Mouse (Mus musculus) forebrain, embryonic 15.5 days (tissue): ENCODE results near the gene Tex30. TPM values are rescaled to one million over a fixed set of nuclear protein-coding genes. Genes with fewer than 3 reads are reported as not detected.
"Not testable (repeated sequence)": the region's sequence is repeated elsewhere in the genome, so short reads cannot be mapped to it uniquely, and the experiment has no call there.

Experiments
- ATAC-seq: fragments of 200-750 bp; cut with Nextera tagmentation; replicated peaks from 2 replicates; pipeline ENCODE4 v1.8.0; 2017; ENCODE audit warnings: mild to moderate bottlenecking, moderate TSS enrichment, moderate library complexity
- H3K27ac ChIP-seq: fragments of 300-500 bp; sonication (generic); replicated peaks from 2 replicates; pipeline ENCODE4 v1.5.1; 2015; ENCODE audit warnings: mild to moderate bottlenecking, inconsistent platforms
- H3K27me3 ChIP-seq: fragments of 300-500 bp; sonication (generic); 2 replicates; pipeline ENCODE4 v1.6.1; 2015; ENCODE audit warnings: inconsistent platforms
- H3K36me3 ChIP-seq: fragments of 300-500 bp; sonication (generic); 2 replicates; pipeline ENCODE4 v1.6.1; 2015; ENCODE audit warnings: mild to moderate bottlenecking, inconsistent platforms
- H3K4me1 ChIP-seq: fragments of 300-500 bp; sonication (generic); 2 replicates; pipeline ENCODE4 v1.6.1; 2015; ENCODE audit warnings: inconsistent platforms
- H3K4me2 ChIP-seq: fragments of 300-500 bp; sonication (generic); replicated peaks from 2 replicates; pipeline ENCODE4 v1.6.1; 2015; ENCODE audit warnings: mild to moderate bottlenecking, inconsistent platforms
- H3K4me3 ChIP-seq: fragments of 300-500 bp; sonication (generic); 2 replicates; pipeline ENCODE4 v1.5.1; 2015; ENCODE audit warnings: mild to moderate bottlenecking, inconsistent platforms
- H3K9ac ChIP-seq: fragments of 300-500 bp; sonication (generic); replicated peaks from 2 replicates; pipeline ENCODE4 v1.6.1; 2015; ENCODE audit warnings: mild to moderate bottlenecking, inconsistent platforms
- H3K9me3 ChIP-seq: fragments of 300-500 bp; sonication (generic); 2 replicates; pipeline ENCODE4 v1.6.1; 2016; ENCODE audit warnings: inconsistent platforms
- WGBS: fragments of 180-500 bp; shearing (Covaris S2); methylation state at CpG from one replicate; pipeline ENCODE4 v1.1.7; 2015; ENCODE audit warnings: mixed read lengths; 5-methylcytosine and 5-hydroxymethylcytosine counted together
- polyA plus RNA-seq: library from polyadenylated mRNA; unstranded; fragments of >200 nt; fragmentation: Nextera tagmentation; extraction: Ambion mirVana; gene quantifications from 2 replicates; pipeline ENCODE4 v1.2.1, GENCODE M21; 2015

The Tex30 gene
- polyA plus RNA-seq, 1 experiment from 2014 or later, result 68.3 TPM

GRCm38 (mm10) chr1:44117571-44117970, 15.3 kb upstream of the Tex30 start:
- Histone ChIP-seq H3K9me3 (no peaks in the 10 kb centered on the region), H3K4me3 (peak overlapping the region; percentile 70; the same call in 1 of the 2 replicates), H3K4me2 (peak overlapping the region; percentile 87), H3K9ac (no peak overlapping the region), H3K36me3 (peaks cover 25% of the 10 kb centered on the region), H3K27me3 (no peaks in the 10 kb centered on the region), H3K4me1 (peaks cover 31% of the 10 kb centered on the region), H3K27ac (no peak overlapping the region)
- ATAC-seq, result no peak

- Histone ChIP-seq H3K4me1 (peaks cover 14% of the 10 kb centered on the region), H3K27ac (no peak overlapping the region), H3K4me3 (peak overlapping the region; percentile 99), H3K9me3 (no peaks in the 10 kb centered on the region), H3K36me3 (peaks cover 21% of the 10 kb centered on the region), H3K9ac (peak overlapping the region; percentile 56; the same call in 1 of the 2 replicates), H3K4me2 (peak overlapping the region; percentile 65), H3K27me3 (no peaks in the 10 kb centered on the region)
- ATAC-seq, result peak; percentile 23; the same call in 1 of the 2 replicates
- WGBS, result 8% methylated on average over 5 of the region's 5 CpGs
Observed at GRCm38 (mm10) chr1:44102939-44103338, 698 bp upstream of the Tex30 start.

- WGBS, result under 1% methylated on average over 55 of the region's 55 CpGs
- peak overlapping the region; percentile 82 for H3K9ac ChIP-seq
- H3K4me1 ChIP-seq, result peaks cover 14% of the 10 kb centered on the region
Observed at GRCm38 (mm10) chr1:44101448-44102225, 604 bp downstream of the Tex30 start.

GRCm38 (mm10) chr1:44064625-44065024, 37.6 kb downstream of the Tex30 start:
- WGBS, result 0% methylated on average over 1 of the region's 1 CpGs
- ATAC-seq, result no peak
- H3K27ac ChIP-seq, result no peak overlapping the region
- no peaks in the 10 kb centered on the region for H3K4me1 ChIP-seq
- H3K4me2 ChIP-seq, result no peak overlapping the region
- H3K9me3 ChIP-seq, result no peaks in the 10 kb centered on the region
- H3K9ac ChIP-seq, result no peak overlapping the region
- no peaks in the 10 kb centered on the region for H3K27me3 ChIP-seq
- H3K36me3 ChIP-seq, result no peaks in the 10 kb centered on the region
- no peak overlapping the region for H3K4me3 ChIP-seq

More at GRCm38 (mm10) chr1:44101448-44102225, 604 bp downstream of the Tex30 start:
- peak overlapping the region; percentile 65 for H3K4me2 ChIP-seq
- H3K4me3 ChIP-seq, result peak overlapping the region; percentile 99
- H3K27me3 ChIP-seq, result no peaks in the 10 kb centered on the region
- H3K36me3 ChIP-seq, result peaks cover 20% of the 10 kb centered on the region
- H3K27ac ChIP-seq, result peak overlapping the region; percentile 94
- peak; percentile 81 for ATAC-seq
- no peaks in the 10 kb centered on the region for H3K9me3 ChIP-seq

GRCm38 (mm10) chr1:44063439-44063838, 38.8 kb downstream of the Tex30 start:
- Histone ChIP-seq H3K36me3 (no peaks in the 10 kb centered on the region), H3K4me1 (no peaks in the 10 kb centered on the region), H3K9ac (no peak overlapping the region), H3K4me2 (no peak overlapping the region), H3K27me3 (no peaks in the 10 kb centered on the region), H3K4me3 (no peak overlapping the region), H3K9me3 (no peaks in the 10 kb centered on the region), H3K27ac (no peak overlapping the region)
- ATAC-seq, result no peak
- 95% methylated on average over 6 of the region's 6 CpGs for WGBS

- Histone ChIP-seq H3K4me2 (no peak within 1 kb of the TSS), H3K9me3 (no peaks in the 10 kb centered on the region), H3K36me3 (no peaks in the 10 kb centered on the region), H3K27me3 (no peaks in the 10 kb centered on the region), H3K4me3 (no peak within 1 kb of the TSS), H3K4me1 (no peaks in the 10 kb centered on the region), H3K27ac (no peak within 1 kb of the TSS), H3K9ac (no peak within 1 kb of the TSS)
- 96% methylated on average over 2 of the region's 2 CpGs for WGBS
- no peak for ATAC-seq
Observed at GRCm38 (mm10) chr1:44061836-44062235, 40.4 kb downstream of the Tex30 start, which contains the start of gene Gm8251. Gene Gm8251, minus strand, starts transcription at chr1:44061936.

GRCm38 (mm10) chr1:44057805-44058204, 44.4 kb downstream of the Tex30 start:
- Histone ChIP-seq H3K4me2 (no peak overlapping the region), H3K4me3 (no peak overlapping the region), H3K4me1 (no peaks in the 10 kb centered on the region), H3K9ac (no peak overlapping the region), H3K9me3 (no peaks in the 10 kb centered on the region), H3K27me3 (no peaks in the 10 kb centered on the region), H3K36me3 (no peaks in the 10 kb centered on the region), H3K27ac (no peak overlapping the region)
- ATAC-seq, result no peak
- 88% methylated on average over 3 of the region's 3 CpGs for WGBS

- Histone ChIP-seq H3K4me1 (no peaks in the 10 kb centered on the region), H3K36me3 (no peaks in the 10 kb centered on the region), H3K27ac (no peak overlapping the region), H3K27me3 (no peaks in the 10 kb centered on the region), H3K9me3 (no peaks in the 10 kb centered on the region), H3K4me2 (no peak overlapping the region), H3K4me3 (no peak overlapping the region), H3K9ac (no peak overlapping the region)
- WGBS, result 82% methylated on average over 2 of the region's 2 CpGs
- no peak for ATAC-seq
Observed at GRCm38 (mm10) chr1:44046556-44046955, 55.7 kb downstream of the Tex30 start.

GRCm38 (mm10) chr1:44045689-44046088, 56.6 kb downstream of the Tex30 start:
- H3K9ac ChIP-seq, H3K36me3 ChIP-seq, ATAC-seq, H3K27ac ChIP-seq, H3K4me3 ChIP-seq, H3K9me3 ChIP-seq, H3K4me2 ChIP-seq, H3K4me1 ChIP-seq, H3K27me3 ChIP-seq: not testable (repeated sequence)
- 84% methylated on average over 5 of the region's 5 CpGs for WGBS

- H3K4me2 ChIP-seq, result peak overlapping the region; percentile 83
- no peaks in the 10 kb centered on the region for H3K4me1 ChIP-seq
- peak overlapping the region; percentile 47 for H3K4me3 ChIP-seq
- WGBS, result 2% methylated on average over 6 of the region's 6 CpGs
- H3K27ac ChIP-seq, result 0 out of 2 replicates have a peak overlapping the region, but pooled peaks have one; percentile 33
- H3K27me3 ChIP-seq, result no peaks in the 10 kb centered on the region
- H3K9ac ChIP-seq, result peak overlapping the region; percentile 56
- no peaks in the 10 kb centered on the region for H3K9me3 ChIP-seq
- H3K36me3 ChIP-seq, result no peaks in the 10 kb centered on the region
- peak; percentile 89 for ATAC-seq
Observed at GRCm38 (mm10) chr1:44042555-44042915, 59.7 kb downstream of the Tex30 start.

- Histone ChIP-seq H3K4me2 (peak overlapping the region; percentile 83), H3K27me3 (no peaks in the 10 kb centered on the region), H3K9ac (peak overlapping the region; percentile 56), H3K9me3 (no peaks in the 10 kb centered on the region), H3K4me1 (no peaks in the 10 kb centered on the region), H3K36me3 (no peaks in the 10 kb centered on the region), H3K27ac (0 out of 2 replicates have a peak overlapping the region, but pooled peaks have one; percentile 33), H3K4me3 (peak overlapping the region; percentile 47)
- under 1% methylated on average over 17 of the region's 17 CpGs for WGBS
- peak; percentile 81 for ATAC-seq
Observed at GRCm38 (mm10) chr1:44041797-44042554, 60.3 kb downstream of the Tex30 start.
